Mouse (Mus musculus) limb, embryonic 12.5 days (tissue): ENCODE measurements around the gene Il33. TPM values are rescaled to one million over a fixed set of nuclear protein-coding genes. Genes with fewer than 3 reads are reported as not detected.

ENCODE experiments used
- ATAC-seq: fragments of 200-750 bp; cut with Nextera tagmentation; 2 replicates; pipeline ENCODE4 v1.8.0; 2017; ENCODE audit warnings: low read depth, moderate TSS enrichment; ENCODE audit not compliant: insufficient number of reproducible peaks, insufficient read depth, low FRiP score, low TSS enrichment
- H3K27ac ChIP-seq: fragments of 300-500 bp; sonication (generic); 2 replicates; pipeline ENCODE4 v1.5.1; 2016; ENCODE audit warnings: mild to moderate bottlenecking, moderate library complexity
- H3K27me3 ChIP-seq: fragments of 300-500 bp; sonication (generic); 2 replicates; pipeline ENCODE4 v1.6.1; 2016; ENCODE audit warnings: mild to moderate bottlenecking, moderate library complexity
- H3K36me3 ChIP-seq: fragments of 300-500 bp; sonication (generic); 2 replicates; pipeline ENCODE4 v1.6.1; 2016; ENCODE audit warnings: mild to moderate bottlenecking, moderate library complexity
- H3K4me1 ChIP-seq: fragments of 300-500 bp; sonication (generic); replicated peaks from 2 replicates; pipeline ENCODE4 v1.6.1; 2016
- H3K4me2 ChIP-seq: fragments of 300-500 bp; sonication (generic); 2 replicates; pipeline ENCODE4 v1.6.1; 2016; ENCODE audit warnings: mild to moderate bottlenecking, moderate library complexity
- H3K4me3 ChIP-seq: fragments of 300-500 bp; sonication (generic); replicated peaks from 2 replicates; pipeline ENCODE4 v1.5.1; 2016; ENCODE audit warnings: mild to moderate bottlenecking
- H3K9ac ChIP-seq: fragments of 300-500 bp; sonication (generic); replicated peaks from 2 replicates; pipeline ENCODE4 v1.6.1; 2016; ENCODE audit warnings: mild to moderate bottlenecking, moderate library complexity
- H3K9me3 ChIP-seq: fragments of 300-500 bp; sonication (generic); 2 replicates; pipeline ENCODE4 v1.6.1; 2016; ENCODE audit warnings: mild to moderate bottlenecking, moderate library complexity
- WGBS: fragments of 180-500 bp; shearing (Covaris S2); methylation state at CpG from one replicate; pipeline ENCODE4 v1.1.7; 2016; 5-methylcytosine and 5-hydroxymethylcytosine counted together
- polyA plus RNA-seq: library from polyadenylated mRNA; unstranded; fragments of >200 nt; fragmentation: Nextera tagmentation; extraction: Ambion mirVana; gene quantifications from 2 replicates; pipeline ENCODE4 v1.2.1, GENCODE M21; 2016

Il33 gene
- polyA plus RNA-seq, 1 experiment from 2014 or later: 0.13 TPM

DNA sequence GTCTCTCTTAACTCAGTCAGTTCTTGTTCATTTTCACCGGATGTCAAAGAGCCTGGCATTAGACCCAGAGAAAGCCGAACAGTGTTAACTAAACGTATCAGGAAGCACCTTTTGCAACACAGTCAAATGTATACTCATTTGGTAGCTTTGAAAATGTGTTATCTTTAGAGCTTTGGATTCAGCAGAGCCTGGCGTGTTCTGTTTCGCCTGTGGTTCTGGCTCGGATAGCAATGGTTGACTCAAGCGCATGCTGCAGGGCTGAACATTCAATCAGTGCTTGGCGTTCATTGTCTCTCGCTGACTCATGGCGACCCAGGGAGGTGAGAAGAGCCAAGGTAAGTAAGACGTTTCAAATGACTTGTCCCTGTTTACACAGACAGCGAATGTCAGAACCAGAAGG, 30.5 kb upstream of the Il33 start:
- no peak for ATAC-seq
- H3K27ac ChIP-seq: no peak overlapping the region
- no peaks in the 10 kb centered on the region for H3K27me3 ChIP-seq
- no peak overlapping the region for H3K9ac ChIP-seq
- 86% methylated on average over 12 of the region's 12 CpGs for WGBS
- H3K4me1 ChIP-seq: no peaks in the 10 kb centered on the region
- no peak overlapping the region for H3K4me3 ChIP-seq
- H3K9me3 ChIP-seq: peaks cover 2% of the 10 kb centered on the region; the same call in 1 of the 2 replicates
- H3K4me2 ChIP-seq: no peak overlapping the region
- no peaks in the 10 kb centered on the region for H3K36me3 ChIP-seq

DNA sequence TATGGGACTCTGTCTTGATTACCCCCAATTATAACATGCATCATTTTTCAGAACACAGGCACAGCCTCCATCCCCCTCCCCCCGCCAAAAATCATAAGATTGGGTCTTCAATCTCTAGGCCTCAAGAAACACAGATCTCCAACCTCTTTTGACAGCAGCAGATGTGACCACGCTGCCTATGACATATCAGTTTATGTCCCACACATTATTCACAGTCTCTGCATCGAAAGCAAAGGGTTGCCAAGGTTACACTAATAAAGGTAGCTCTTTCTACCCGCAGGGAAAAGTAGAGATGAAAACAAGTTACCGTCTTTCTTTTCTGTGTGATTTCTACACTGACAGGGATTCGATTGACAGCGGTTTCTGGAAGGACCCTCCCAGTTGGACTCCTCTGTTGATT, 29.9 kb upstream of the Il33 start:
- Histone ChIP-seq H3K27ac (no peak overlapping the region), H3K9ac (no peak overlapping the region), H3K4me2 (no peak overlapping the region), H3K4me3 (no peak overlapping the region), H3K36me3 (no peaks in the 10 kb centered on the region), H3K9me3 (peaks cover 8% of the 10 kb centered on the region), H3K4me1 (no peaks in the 10 kb centered on the region), H3K27me3 (no peaks in the 10 kb centered on the region)
- WGBS: 86% methylated on average over 7 of the region's 7 CpGs
- ATAC-seq: no peak

DNA sequence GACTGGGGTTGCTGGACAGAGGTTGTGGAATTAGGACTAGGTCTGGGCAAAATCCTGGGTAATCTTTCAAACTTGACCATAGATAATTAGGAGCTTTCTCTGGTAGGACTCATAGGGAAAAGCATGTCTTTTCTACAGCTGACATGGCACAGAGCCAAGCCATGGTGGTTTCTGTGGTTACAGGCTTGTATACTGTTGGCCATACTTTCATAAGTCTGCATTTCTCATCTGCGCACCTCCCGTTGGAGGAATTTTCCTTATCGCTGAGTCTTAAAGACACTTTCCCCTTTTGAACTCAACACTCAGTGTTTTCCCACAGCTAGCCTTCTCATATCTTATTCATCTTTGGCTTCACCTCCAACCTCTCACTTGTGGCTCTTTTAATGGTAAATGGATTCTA, 24.6 kb upstream of the Il33 start:
- Histone ChIP-seq H3K9ac (no peak overlapping the region), H3K27ac (no peak overlapping the region), H3K27me3 (no peaks in the 10 kb centered on the region), H3K9me3 (peaks cover 9% of the 10 kb centered on the region), H3K36me3 (no peaks in the 10 kb centered on the region), H3K4me3 (no peak overlapping the region), H3K4me1 (0 out of 2 replicates have a peak, but pooled peaks cover 3% of the 10 kb centered on the region), H3K4me2 (no peak overlapping the region)
- ATAC-seq: no peak
- 90% methylated on average over 3 of the region's 3 CpGs for whole genome bisulfite sequencing

GRCm38 (mm10) chr19:29902343-29903070, 22.4 kb upstream of the Il33 start:
- ATAC-seq: no peak
- no peaks in the 10 kb centered on the region for H3K27me3 ChIP-seq
- 0 out of 2 replicates have a peak, but pooled peaks cover 3% of the 10 kb centered on the region for H3K4me1 ChIP-seq
- WGBS: 44% methylated on average over 4 of the region's 4 CpGs
- peaks cover 9% of the 10 kb centered on the region for H3K9me3 ChIP-seq
- no peaks in the 10 kb centered on the region for H3K36me3 ChIP-seq
- no peak overlapping the region for H3K4me3 ChIP-seq
- no peak overlapping the region for H3K4me2 ChIP-seq
- no peak overlapping the region for H3K9ac ChIP-seq
- H3K27ac ChIP-seq: no peak overlapping the region

- H3K9me3 ChIP-seq: no peaks in the 10 kb centered on the region
- 0 out of 2 replicates have a peak, but pooled peaks cover 3% of the 10 kb centered on the region for H3K4me1 ChIP-seq
- no peaks in the 10 kb centered on the region for H3K36me3 ChIP-seq
- no peaks in the 10 kb centered on the region for H3K27me3 ChIP-seq
- no peak overlapping the region for H3K4me2 ChIP-seq
- no peak overlapping the region for H3K9ac ChIP-seq
- H3K27ac ChIP-seq: no peak overlapping the region
- 73% methylated on average over 1 of the region's 1 CpGs for WGBS
- no peak overlapping the region for H3K4me3 ChIP-seq
- ATAC-seq: no peak
Observed at GRCm38 (mm10) chr19:29905896-29906295, 19.0 kb upstream of the Il33 start.

DNA sequence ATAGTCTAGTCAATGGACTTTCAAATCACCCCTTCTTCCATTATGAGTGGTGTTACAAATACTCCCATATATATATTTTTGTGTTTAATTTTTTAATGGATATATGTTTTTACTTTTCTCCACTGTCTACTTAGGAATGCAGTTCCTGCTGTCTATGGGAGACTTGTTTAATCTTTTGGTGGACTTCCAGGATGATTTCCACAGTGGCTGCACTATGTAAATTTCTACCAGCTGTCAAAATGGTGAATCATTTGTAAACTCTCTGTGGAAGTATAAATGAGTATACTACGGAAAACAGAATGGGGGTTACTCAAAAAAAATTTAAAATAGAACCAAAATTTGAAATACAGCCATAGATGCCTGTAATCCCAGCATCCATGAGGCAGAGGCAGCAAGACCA, 15.7 kb upstream of the Il33 start:
- H3K9me3 ChIP-seq: no peaks in the 10 kb centered on the region
- H3K4me3 ChIP-seq: no peak overlapping the region
- H3K36me3 ChIP-seq: no peaks in the 10 kb centered on the region
- no peak overlapping the region for H3K4me2 ChIP-seq
- no peak overlapping the region for H3K9ac ChIP-seq
- no peak overlapping the region for H3K27ac ChIP-seq
- WGBS: 74% methylated on average over 1 of the region's 1 CpGs
- no peaks in the 10 kb centered on the region for H3K4me1 ChIP-seq
- ATAC-seq: no peak
- H3K27me3 ChIP-seq: no peaks in the 10 kb centered on the region

DNA sequence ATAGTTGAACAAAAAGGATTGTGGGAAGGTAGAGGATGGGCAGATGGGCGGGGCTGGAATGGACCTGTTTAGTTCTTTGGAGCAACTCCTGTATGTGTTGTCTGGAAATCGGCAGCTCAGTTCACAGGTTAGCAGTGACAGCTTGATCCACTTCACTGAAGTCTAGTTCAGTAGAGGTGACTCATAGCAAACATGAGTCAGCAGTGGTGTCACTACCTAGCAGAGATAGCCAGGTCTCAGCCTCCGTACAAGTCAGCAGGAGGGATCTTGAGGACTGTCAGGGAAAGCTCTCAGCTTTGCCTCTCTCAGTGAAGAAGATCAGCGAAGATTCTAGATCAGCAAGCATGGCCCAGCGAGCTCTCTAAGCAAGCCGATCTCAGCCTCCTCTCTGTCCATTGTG, 13.0 kb upstream of the Il33 start:
- no peak for ATAC-seq
- whole genome bisulfite sequencing: 91% methylated on average over 6 of the region's 6 CpGs

DNA sequence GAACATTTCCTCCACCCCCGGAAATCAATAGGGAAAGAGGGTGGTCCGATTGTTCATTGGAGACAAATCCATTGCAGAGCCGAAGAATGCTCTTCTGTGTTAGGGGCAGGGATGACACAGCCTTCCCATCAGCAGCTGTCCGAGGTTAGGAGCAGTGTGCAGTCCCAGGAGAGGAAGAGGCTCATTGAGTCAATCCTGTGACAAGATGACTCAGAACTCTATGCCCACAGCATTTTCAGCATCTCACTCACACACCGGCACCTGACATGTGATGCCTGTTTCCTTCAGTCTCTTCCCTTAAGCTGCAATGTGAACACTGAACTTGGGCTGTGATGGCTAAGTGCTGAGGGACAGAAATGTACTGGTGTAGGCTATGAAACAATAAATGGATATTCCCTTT, 7.5 kb upstream of the Il33 start:
- no peaks in the 10 kb centered on the region for H3K9me3 ChIP-seq
- no peak overlapping the region for H3K4me3 ChIP-seq
- H3K27ac ChIP-seq: no peak overlapping the region
- H3K4me2 ChIP-seq: no peak overlapping the region
- no peaks in the 10 kb centered on the region for H3K4me1 ChIP-seq
- 82% methylated on average over 5 of the region's 5 CpGs for WGBS
- no peaks in the 10 kb centered on the region for H3K36me3 ChIP-seq
- no peaks in the 10 kb centered on the region for H3K27me3 ChIP-seq
- no peak for ATAC-seq
- H3K9ac ChIP-seq: no peak overlapping the region

More for the DNA sequence above, 13.0 kb upstream of the Il33 start:
- no peaks in the 10 kb centered on the region for H3K36me3 ChIP-seq
- no peaks in the 10 kb centered on the region for H3K9me3 ChIP-seq
- H3K4me2 ChIP-seq: no peak overlapping the region
- H3K4me1 ChIP-seq: no peaks in the 10 kb centered on the region
- no peaks in the 10 kb centered on the region for H3K27me3 ChIP-seq
- no peak overlapping the region for H3K9ac ChIP-seq
- H3K4me3 ChIP-seq: no peak overlapping the region
- H3K27ac ChIP-seq: no peak overlapping the region

GRCm38 (mm10) chr19:29926101-29926755, 1.3 kb downstream of the Il33 start:
- no peak for ATAC-seq
- Histone ChIP-seq H3K9ac (no peak overlapping the region), H3K4me1 (peaks cover 15% of the 10 kb centered on the region), H3K36me3 (no peaks in the 10 kb centered on the region), H3K27me3 (no peaks in the 10 kb centered on the region), H3K27ac (no peak overlapping the region), H3K4me2 (no peak overlapping the region), H3K4me3 (no peak overlapping the region), H3K9me3 (peaks cover 3% of the 10 kb centered on the region; the same call in 1 of the 2 replicates)
- WGBS: 43% methylated on average over 12 of the region's 12 CpGs

DNA sequence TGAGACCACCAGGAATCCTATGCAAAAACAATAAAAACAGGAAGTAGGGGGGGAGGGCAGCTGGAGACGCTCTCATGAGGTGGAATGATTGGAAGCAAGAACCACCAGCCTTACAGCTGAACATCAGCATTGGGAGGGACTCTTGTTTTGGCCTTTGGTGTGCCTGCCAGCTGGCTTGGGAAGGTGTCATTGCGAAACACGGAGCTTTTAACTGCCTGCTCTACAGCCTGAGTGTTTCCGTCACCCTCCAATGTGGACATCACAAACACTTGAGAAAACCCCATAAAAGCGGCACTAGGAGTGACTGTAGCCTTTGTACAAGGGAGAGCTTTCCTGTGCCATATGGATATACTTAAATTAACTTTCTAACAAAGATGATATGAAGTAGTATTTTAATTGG, 5.4 kb downstream of the Il33 start:
- WGBS: 36% methylated on average over 5 of the region's 5 CpGs
- Histone ChIP-seq H3K9me3 (peaks cover 3% of the 10 kb centered on the region; the same call in 1 of the 2 replicates), H3K27ac (no peak overlapping the region), H3K9ac (no peak overlapping the region), H3K4me2 (no peak overlapping the region), H3K27me3 (no peaks in the 10 kb centered on the region), H3K4me1 (peaks cover 9% of the 10 kb centered on the region), H3K36me3 (no peaks in the 10 kb centered on the region), H3K4me3 (no peak overlapping the region)
- no peak for ATAC-seq

DNA sequence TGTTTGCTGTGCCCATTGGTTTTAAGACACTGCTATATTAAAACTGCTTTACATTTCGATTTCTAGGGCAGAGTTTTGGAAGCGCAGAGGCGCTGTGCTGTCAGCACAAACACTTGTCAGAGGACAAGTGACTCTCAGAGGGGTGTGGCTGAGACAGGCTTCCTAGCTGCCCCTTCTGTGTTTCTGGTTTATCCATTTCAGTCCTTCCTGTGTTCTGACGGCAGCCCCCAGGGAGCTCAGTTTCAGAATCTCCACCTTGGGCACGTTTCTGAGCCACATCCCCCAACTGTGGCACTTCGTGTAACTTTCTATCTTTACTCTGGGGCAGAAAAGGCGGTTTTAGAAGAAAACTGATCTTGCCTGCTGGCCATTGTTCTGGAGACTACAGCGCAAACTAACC, 12.5 kb downstream of the Il33 start:
- no peaks in the 10 kb centered on the region; the same call in 1 of the 2 replicates for H3K4me1 ChIP-seq
- H3K36me3 ChIP-seq: no peaks in the 10 kb centered on the region
- H3K4me3 ChIP-seq: no peak overlapping the region
- WGBS: 60% methylated on average over 8 of the region's 8 CpGs
- no peak overlapping the region for H3K9ac ChIP-seq
- no peaks in the 10 kb centered on the region for H3K27me3 ChIP-seq
- no peak overlapping the region for H3K4me2 ChIP-seq
- no peaks in the 10 kb centered on the region for H3K9me3 ChIP-seq
- H3K27ac ChIP-seq: no peak overlapping the region
- no peak for ATAC-seq
